Mouse (Mus musculus) liver, postnatal 0 days (tissue): ENCODE measurements around the gene Ppm1e.

Source experiments
- CTCF ChIP-seq: sonication (generic); IDR thresholded peaks from 2 replicates; pipeline ENCODE4 v1.5.1; 2016; ENCODE audit warnings: antibody characterized with exemption, low read depth
- EP300 ChIP-seq: IDR thresholded peaks from 2 replicates; pipeline ENCODE4 v1.6.1; 2016; ENCODE audit warnings: antibody characterized with exemption, low read depth, mild to moderate bottlenecking

GRCm38 (mm10) chr11:87357317-87358300 lies 1.2 kb downstream of the Ppm1e start:
- TF ChIP-seq EP300 = no peak
- TF ChIP-seq CTCF = no peak
